Mouse (Mus musculus) forebrain, postnatal 0 days (tissue): ENCODE measurements at regions not wholly inside any gene's neighbourhood (a gene's known extent, or its start where the extent isn't known, plus 50 kb on each side); places are given as distances from the start of the nearest gene placed in this dataset.
A peak's percentile ranks its signal among the peaks of the same experiment; 100 is the strongest.
"Not testable (repeated sequence)": the region's sequence is repeated elsewhere in the genome, so short reads cannot be mapped to it uniquely, and the experiment has no call there.

Experiments
- ATAC-seq: fragments of 200-750 bp; cut with Nextera tagmentation; 2 replicates; pipeline ENCODE4 v1.8.0; 2017; ENCODE audit warnings: mild to moderate bottlenecking, moderate library complexity
- DNase-seq: peaks from one replicate; pipeline ENCODE4 v3.0.0-alpha.2; 2015
- H3K27ac ChIP-seq: fragments of 300-500 bp; sonication (generic); 2 replicates; pipeline ENCODE4 v1.5.1; 2014; ENCODE audit warnings: low read depth, mild to moderate bottlenecking, antibody characterized with exemption, low read length, moderate library complexity, mixed read lengths
- H3K27me3 ChIP-seq: fragments of 300-500 bp; sonication (generic); 2 replicates; pipeline ENCODE4 v1.6.1; 2014; ENCODE audit warnings: mild to moderate bottlenecking, low read length, mixed read lengths; ENCODE audit not compliant: insufficient read depth
- H3K36me3 ChIP-seq: fragments of 300-500 bp; sonication (generic); 2 replicates; pipeline ENCODE4 v1.6.1; 2014; ENCODE audit warnings: mild to moderate bottlenecking, moderate library complexity; ENCODE audit not compliant: insufficient read depth
- H3K4me1 ChIP-seq: fragments of 300-500 bp; sonication (generic); 2 replicates; pipeline ENCODE4 v1.6.1; 2014; ENCODE audit warnings: antibody characterized with exemption; ENCODE audit not compliant: insufficient read depth
- H3K4me2 ChIP-seq: fragments of 300-500 bp; sonication (generic); 2 replicates; pipeline ENCODE4 v1.6.1; 2014; ENCODE audit warnings: low read depth, mild to moderate bottlenecking, moderate library complexity
- H3K4me3 ChIP-seq: fragments of 300-500 bp; sonication (generic); 2 replicates; pipeline ENCODE4 v1.5.1; 2014; ENCODE audit warnings: low read depth, low read length, mixed read lengths
- H3K9ac ChIP-seq: fragments of 300-500 bp; sonication (generic); 2 replicates; pipeline ENCODE4 v1.6.1; 2014; ENCODE audit warnings: mild to moderate bottlenecking
- H3K9me3 ChIP-seq: fragments of 300-500 bp; sonication (generic); 2 replicates; pipeline ENCODE4 v1.6.1; 2016; ENCODE audit warnings: low read length
- CTCF ChIP-seq: sonication (generic); IDR thresholded peaks from 2 replicates; pipeline ENCODE4 v1.5.1; 2016; ENCODE audit warnings: antibody characterized with exemption, control low read depth, low read depth
- WGBS: fragments of 180-500 bp; shearing (Covaris S2); extraction: QIAGEN DNeasy Blood & Tissue Kit; methylation state at CpG from one replicate; pipeline ENCODE4 v1.1.7; 2014; 5-methylcytosine and 5-hydroxymethylcytosine counted together

- H3K27ac ChIP-seq, DNase-seq, H3K4me2 ChIP-seq, H3K36me3 ChIP-seq, H3K9ac ChIP-seq, H3K9me3 ChIP-seq, H3K4me3 ChIP-seq, H3K4me1 ChIP-seq, ATAC-seq, H3K27me3 ChIP-seq: not testable (repeated sequence)
- WGBS = 87% methylated on average over 2 of the region's 2 CpGs
These were observed 67.7 kb downstream of the Sult1c2 start for GRCm38 (mm10) chr17:53778411-53778810.

DNA sequence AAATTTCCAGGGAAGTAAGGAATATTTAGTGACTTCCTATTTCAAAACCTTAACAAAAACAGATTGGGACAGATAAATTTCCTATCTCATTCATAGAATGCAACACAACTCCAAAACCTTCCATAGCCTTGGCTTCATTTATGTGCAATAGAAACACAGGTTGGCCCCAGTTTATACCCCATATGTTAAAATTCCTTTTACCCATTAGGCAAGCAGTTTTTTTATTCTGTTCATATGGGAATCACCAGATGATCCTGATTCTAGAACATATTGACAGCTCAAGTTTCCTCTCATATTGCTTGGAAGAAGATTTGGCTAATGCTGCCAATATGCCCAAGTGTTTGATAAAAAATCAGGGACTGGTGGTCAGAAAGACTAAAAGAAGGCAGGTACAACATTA, 71.8 kb upstream of the Sgo1 start:
- DNase-seq (peak; percentile 33), ATAC-seq (peak; percentile 20; the same call in 1 of the 2 replicates)
- Histone ChIP-seq H3K36me3 (no peaks in the 10 kb centered on the region), H3K9me3 (no peaks in the 10 kb centered on the region), H3K4me3 (no peak overlapping the region), H3K27ac (no peak overlapping the region), H3K27me3 (no peaks in the 10 kb centered on the region), H3K9ac (no peak overlapping the region), H3K4me2 (no peak overlapping the region), H3K4me1 (no peaks in the 10 kb centered on the region)
- no peak for TF ChIP-seq CTCF

DNA sequence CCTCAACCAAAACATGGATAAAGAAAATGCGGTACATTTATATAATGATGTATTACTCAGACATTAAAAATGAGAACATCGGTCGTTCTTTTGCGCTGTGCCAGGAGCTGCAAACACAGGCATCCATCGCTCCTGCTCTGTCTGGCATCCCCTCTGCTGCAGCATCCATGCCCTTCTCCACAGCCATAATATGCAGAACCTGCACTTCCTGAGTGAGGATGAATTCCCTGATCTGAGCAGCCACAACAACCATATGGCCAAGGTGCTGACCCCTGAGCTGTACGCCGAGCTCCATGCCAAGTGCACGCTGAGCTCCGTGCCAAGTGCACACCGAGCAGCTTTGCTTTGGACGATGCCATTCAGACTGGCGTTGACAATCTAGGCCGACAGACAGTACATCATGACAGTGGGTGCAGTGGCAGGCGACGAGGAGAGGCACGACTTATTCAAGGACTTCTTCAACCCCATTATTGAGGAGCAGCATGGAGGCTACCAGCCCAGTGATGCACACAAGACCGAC, 56.9 kb upstream of the Sgo1 start:
- no peak for DNase-seq
- H3K9me3 ChIP-seq = no peaks in the 10 kb centered on the region
- H3K27me3 ChIP-seq = no peaks in the 10 kb centered on the region
- WGBS = 91% methylated on average over 17 of the region's 17 CpGs
- no peak for ATAC-seq
- no peak for TF ChIP-seq CTCF
- H3K9ac ChIP-seq = no peak overlapping the region
- H3K27ac ChIP-seq = no peak overlapping the region
- H3K4me3 ChIP-seq = no peak overlapping the region
- no peaks in the 10 kb centered on the region for H3K36me3 ChIP-seq
- no peak overlapping the region for H3K4me2 ChIP-seq
- H3K4me1 ChIP-seq = no peaks in the 10 kb centered on the region
